Mouse (Mus musculus): ENCODE results near the gene Nell1.

The Nell1 gene

GRCm38 (mm10) chr7:50050144-50050543 is 75.5 kb downstream of the Nell1 start:
- no peak for DNase-seq (ENCODE audit: low read depth, low spot score)

GRCm38 (mm10) chr7:50053704-50054103 is 79.0 kb downstream of the Nell1 start:
- DNase-seq (ENCODE audit: low read depth, low spot score), result no peak

- no peak for DNase-seq (ENCODE audit: low read depth, low spot score)
Observed at GRCm38 (mm10) chr7:50094461-50094860, 119.8 kb downstream of the Nell1 start.

GRCm38 (mm10) chr7:50105612-50106321 is 131.1 kb downstream of the Nell1 start:
- no peak for DNase-seq (ENCODE audit: low read depth, low spot score)

GRCm38 (mm10) chr7:50107261-50107660 is 132.6 kb downstream of the Nell1 start:
- DNase-seq (ENCODE audit: low read depth, low spot score), result no peak

GRCm38 (mm10) chr7:50118348-50118747 is 143.7 kb downstream of the Nell1 start:
- no peak for DNase-seq (ENCODE audit: low read depth, low spot score)

GRCm38 (mm10) chr7:50137706-50138105 is 163.0 kb downstream of the Nell1 start:
- no peak for DNase-seq (ENCODE audit: low read depth, low spot score)

- DNase-seq (ENCODE audit: low read depth, low spot score), result no peak
Observed at GRCm38 (mm10) chr7:50149326-50149725, 174.7 kb downstream of the Nell1 start.

- DNase-seq (ENCODE audit: low read depth, low spot score), result no peak
Observed at GRCm38 (mm10) chr7:50150838-50151237, 176.2 kb downstream of the Nell1 start.

GRCm38 (mm10) chr7:50153618-50154017 is 179.0 kb downstream of the Nell1 start:
- no peak for DNase-seq (ENCODE audit: low read depth, low spot score)

- no peak for DNase-seq (ENCODE audit: low read depth, low spot score)
Observed at GRCm38 (mm10) chr7:50162602-50163001, 187.9 kb downstream of the Nell1 start.

GRCm38 (mm10) chr7:50168778-50169177 is 194.1 kb downstream of the Nell1 start:
- DNase-seq (ENCODE audit: low read depth, low spot score), result no peak

- no peak for DNase-seq (ENCODE audit: low read depth, low spot score)
Observed at GRCm38 (mm10) chr7:50186306-50186705, 211.6 kb downstream of the Nell1 start.

- DNase-seq (ENCODE audit: low read depth, low spot score), result no peak
Observed at GRCm38 (mm10) chr7:50193955-50194354, 219.3 kb downstream of the Nell1 start.

GRCm38 (mm10) chr7:50195080-50195611 is 220.5 kb downstream of the Nell1 start:
- DNase-seq (ENCODE audit: low read depth, low spot score), result no peak

GRCm38 (mm10) chr7:50205268-50205667 is 230.6 kb downstream of the Nell1 start:
- no peak for DNase-seq (ENCODE audit: low read depth, low spot score)

- no peak for DNase-seq (ENCODE audit: low read depth, low spot score)
Observed at GRCm38 (mm10) chr7:50210678-50211251, 236.1 kb downstream of the Nell1 start.

GRCm38 (mm10) chr7:50221849-50222248 is 247.2 kb downstream of the Nell1 start:
- DNase-seq (ENCODE audit: low read depth, low spot score), result no peak

- DNase-seq (ENCODE audit: low read depth, low spot score), result no peak
Observed at GRCm38 (mm10) chr7:50226621-50227020, 252.0 kb downstream of the Nell1 start.

GRCm38 (mm10) chr7:50228273-50228672 is 253.6 kb downstream of the Nell1 start:
- DNase-seq (ENCODE audit: low read depth, low spot score), result no peak

- DNase-seq (ENCODE audit: low read depth, low spot score), result no peak
Observed at GRCm38 (mm10) chr7:50241213-50241612, 266.5 kb downstream of the Nell1 start.

- DNase-seq (ENCODE audit: low read depth, low spot score), result no peak
Observed at GRCm38 (mm10) chr7:50241634-50242273, 267.1 kb downstream of the Nell1 start.

- DNase-seq (ENCODE audit: low read depth, low spot score), result no peak
Observed at GRCm38 (mm10) chr7:50253166-50253565, 278.5 kb downstream of the Nell1 start.

All from A20 (cell line).